Mouse (Mus musculus) midbrain, embryonic 16.5 days (tissue): ENCODE data around the gene Fyn. TPM values are rescaled to one million over a fixed set of nuclear protein-coding genes. Genes with fewer than 3 reads are reported as not detected.
A peak's percentile ranks its signal among the peaks of the same experiment; 100 is the strongest.

ENCODE experiments used
- ATAC-seq: fragments of 200-750 bp; cut with Nextera tagmentation; 2 replicates; pipeline ENCODE4 v1.8.0; 2017; ENCODE audit warnings: moderate TSS enrichment
- H3K27ac ChIP-seq: fragments of 300-500 bp; sonication (generic); 2 replicates; pipeline ENCODE4 v1.5.1; 2014; ENCODE audit warnings: mild to moderate bottlenecking, low read length, mixed read lengths
- H3K27me3 ChIP-seq: fragments of 300-500 bp; sonication (generic); 2 replicates; pipeline ENCODE4 v1.6.1; 2014; ENCODE audit warnings: low read depth, low read length, mixed read lengths; ENCODE audit not compliant: control insufficient read depth, insufficient read depth
- H3K36me3 ChIP-seq: fragments of 300-500 bp; sonication (generic); 2 replicates; pipeline ENCODE4 v1.6.1; 2014; ENCODE audit warnings: mild to moderate bottlenecking, low read length, moderate library complexity, mixed read lengths; ENCODE audit not compliant: control insufficient read depth, insufficient read depth
- H3K4me1 ChIP-seq: fragments of 300-500 bp; sonication (generic); 2 replicates; pipeline ENCODE4 v1.6.1; 2014; ENCODE audit warnings: mild to moderate bottlenecking, low read length, mixed read lengths; ENCODE audit not compliant: control insufficient read depth, insufficient read depth
- H3K4me2 ChIP-seq: fragments of 300-500 bp; sonication (generic); 2 replicates; pipeline ENCODE4 v1.6.1; 2014; ENCODE audit warnings: mild to moderate bottlenecking, low read length, mixed read lengths
- H3K4me3 ChIP-seq: fragments of 300-500 bp; sonication (generic); 2 replicates; pipeline ENCODE4 v1.5.1; 2014; ENCODE audit warnings: low read depth, mild to moderate bottlenecking, low read length, moderate library complexity, mixed read lengths
- H3K9ac ChIP-seq: fragments of 300-500 bp; sonication (generic); 2 replicates; pipeline ENCODE4 v1.6.1; 2014; ENCODE audit warnings: low read depth, low read length, mixed read lengths
- H3K9me3 ChIP-seq: fragments of 300-500 bp; sonication (generic); replicated peaks from 2 replicates; pipeline ENCODE4 v1.6.1; 2014; ENCODE audit warnings: mild to moderate bottlenecking, low read length, mixed read lengths; ENCODE audit not compliant: control insufficient read depth, poor library complexity, severe bottlenecking
- WGBS: fragments of 180-500 bp; shearing (Covaris S2); extraction: QIAGEN DNeasy Blood & Tissue Kit; methylation state at CpG from one replicate; pipeline ENCODE4 v1.1.7; 2014; 5-methylcytosine and 5-hydroxymethylcytosine counted together
- polyA plus RNA-seq: library from polyadenylated mRNA; unstranded; fragments of >200 nt; fragmentation: Nextera tagmentation; extraction: Ambion mirVana; gene quantifications from 2 replicates; pipeline ENCODE4 v1.2.1, GENCODE M21; 2015

The Fyn gene
- polyA plus RNA-seq, 1 experiment from 2014 or later = 71.2 TPM

- 93% methylated on average over 6 of the region's 6 CpGs for WGBS
- no peak for ATAC-seq
- Histone ChIP-seq H3K9me3 (no peaks in the 10 kb centered on the region), H3K4me1 (peaks cover 7% of the 10 kb centered on the region; the same call in 1 of the 2 replicates), H3K27me3 (no peaks in the 10 kb centered on the region), H3K4me2 (no peak overlapping the region), H3K36me3 (peaks cover 8% of the 10 kb centered on the region; the same call in 1 of the 2 replicates), H3K9ac (no peak overlapping the region), H3K4me3 (no peak overlapping the region), H3K27ac (no peak overlapping the region)
These were observed 33.8 kb downstream of the Fyn start for GRCm38 (mm10) chr10:39402487-39402886.

- no peaks in the 10 kb centered on the region for H3K9me3 ChIP-seq
- H3K27ac ChIP-seq = 0 out of 2 replicates have a peak overlapping the region, but pooled peaks have one; percentile 38
- no peak overlapping the region for H3K4me3 ChIP-seq
- no peak overlapping the region for H3K9ac ChIP-seq
- peaks cover 8% of the 10 kb centered on the region; the same call in 1 of the 2 replicates for H3K36me3 ChIP-seq
- no peaks in the 10 kb centered on the region for H3K27me3 ChIP-seq
- WGBS = 83% methylated on average over 6 of the region's 6 CpGs
- ATAC-seq = no peak
- H3K4me2 ChIP-seq = no peak overlapping the region
- H3K4me1 ChIP-seq = peaks cover 7% of the 10 kb centered on the region; the same call in 1 of the 2 replicates
These were observed 35.1 kb downstream of the Fyn start for GRCm38 (mm10) chr10:39403706-39404105.

GRCm38 (mm10) chr10:39404175-39404574, 35.5 kb downstream of the Fyn start:
- H3K9me3 ChIP-seq = no peaks in the 10 kb centered on the region
- H3K27ac ChIP-seq = peak overlapping the region; percentile 32; the same call in 1 of the 2 replicates
- no peak for ATAC-seq
- peaks cover 7% of the 10 kb centered on the region; the same call in 1 of the 2 replicates for H3K4me1 ChIP-seq
- H3K4me3 ChIP-seq = no peak overlapping the region
- no peaks in the 10 kb centered on the region for H3K27me3 ChIP-seq
- H3K36me3 ChIP-seq = peaks cover 8% of the 10 kb centered on the region; the same call in 1 of the 2 replicates
- no peak overlapping the region for H3K4me2 ChIP-seq
- no peak overlapping the region for H3K9ac ChIP-seq
- 84% methylated on average over 4 of the region's 4 CpGs for WGBS

GRCm38 (mm10) chr10:39405982-39406797, 37.5 kb downstream of the Fyn start:
- Histone ChIP-seq H3K4me1 (peaks cover 7% of the 10 kb centered on the region; the same call in 1 of the 2 replicates), H3K9me3 (no peaks in the 10 kb centered on the region), H3K4me3 (no peak overlapping the region), H3K27me3 (no peaks in the 10 kb centered on the region), H3K27ac (no peak overlapping the region), H3K4me2 (no peak overlapping the region), H3K36me3 (0 out of 2 replicates have a peak, but pooled peaks cover 2% of the 10 kb centered on the region), H3K9ac (no peak overlapping the region)
- WGBS = 61% methylated on average over 10 of the region's 10 CpGs
- no peak for ATAC-seq

GRCm38 (mm10) chr10:39406798-39407189, 38.1 kb downstream of the Fyn start:
- WGBS = 76% methylated on average over 7 of the region's 7 CpGs
- no peak overlapping the region for H3K4me3 ChIP-seq
- 0 out of 2 replicates have a peak, but pooled peaks cover 2% of the 10 kb centered on the region for H3K36me3 ChIP-seq
- no peak for ATAC-seq
- no peak overlapping the region for H3K27ac ChIP-seq
- H3K4me2 ChIP-seq = no peak overlapping the region
- H3K9ac ChIP-seq = no peak overlapping the region
- H3K27me3 ChIP-seq = no peaks in the 10 kb centered on the region
- peaks cover 10% of the 10 kb centered on the region; the same call in 1 of the 2 replicates for H3K4me1 ChIP-seq
- H3K9me3 ChIP-seq = no peaks in the 10 kb centered on the region

- no peak for ATAC-seq
- Histone ChIP-seq H3K4me2 (no peak overlapping the region), H3K27ac (no peak overlapping the region), H3K4me3 (no peak overlapping the region), H3K4me1 (peaks cover 12% of the 10 kb centered on the region), H3K27me3 (no peaks in the 10 kb centered on the region), H3K9me3 (no peaks in the 10 kb centered on the region), H3K36me3 (no peaks in the 10 kb centered on the region), H3K9ac (no peak overlapping the region)
- WGBS = 100% methylated on average over 2 of the region's 2 CpGs
These were observed 38.9 kb downstream of the Fyn start for GRCm38 (mm10) chr10:39407553-39407952.

GRCm38 (mm10) chr10:39409602-39410001, 40.9 kb downstream of the Fyn start:
- no peak for ATAC-seq

GRCm38 (mm10) chr10:39410151-39410649, 41.5 kb downstream of the Fyn start:
- H3K27me3 ChIP-seq = no peaks in the 10 kb centered on the region
- H3K4me1 ChIP-seq = peaks cover 8% of the 10 kb centered on the region
- H3K4me3 ChIP-seq = no peak overlapping the region
- no peak overlapping the region for H3K9ac ChIP-seq
- H3K4me2 ChIP-seq = no peak overlapping the region
- H3K9me3 ChIP-seq = no peaks in the 10 kb centered on the region
- H3K36me3 ChIP-seq = no peaks in the 10 kb centered on the region
- ATAC-seq = no peak
- no peak overlapping the region for H3K27ac ChIP-seq
- WGBS = 90% methylated on average over 6 of the region's 6 CpGs

More at GRCm38 (mm10) chr10:39409602-39410001, 40.9 kb downstream of the Fyn start:
- H3K9ac ChIP-seq = no peak overlapping the region
- peaks cover 8% of the 10 kb centered on the region for H3K4me1 ChIP-seq
- H3K27ac ChIP-seq = no peak overlapping the region
- no peak overlapping the region for H3K4me3 ChIP-seq
- 81% methylated on average over 7 of the region's 7 CpGs for WGBS
- no peak overlapping the region for H3K4me2 ChIP-seq
- H3K9me3 ChIP-seq = no peaks in the 10 kb centered on the region
- no peaks in the 10 kb centered on the region for H3K27me3 ChIP-seq
- no peaks in the 10 kb centered on the region for H3K36me3 ChIP-seq
